Mouse (Mus musculus): ENCODE data around the gene Shisa3. TPM values are rescaled to one million over a fixed set of nuclear protein-coding genes. Genes with fewer than 3 reads are reported as not detected.

Gene Shisa3
- polyA plus RNA-seq (2012; ENCODE audit: insufficient read depth, insufficient read length, low replicate concordance, missing spikeins), result not detected in 2 replicates

- Histone ChIP-seq H3K4me1 (ENCODE audit: control insufficient read depth, insufficient read depth, low read length) (peaks cover 16% of the 10 kb centered on the region), H3K27ac (ENCODE audit: insufficient read depth, low read depth, low read length) (no peak within 1 kb of the TSS), H3K4me3 (ENCODE audit: insufficient read depth, low read depth, low read length) (peak within 1 kb of the TSS; percentile 28)
- TF ChIP-seq CTCF (IDR thresholded peaks at IDR 0.05; ENCODE audit: insufficient read depth, low read depth, low read length) (no peak), POLR2A (IDR thresholded peaks at IDR 0.05; ENCODE audit: insufficient read depth, low read depth, low read length) (no peak)
- WGBS, result under 1% methylated on average over 86 of the region's 86 CpGs
Measured at GRCm38 (mm10) chr5:67607804-67608673, at the start of gene Shisa3. Gene Shisa3 (plus strand): TSS chr5:67607882.

- H3K4me1 ChIP-seq (ENCODE audit: control insufficient read depth, insufficient read depth, low read length), result 0 out of 2 replicates have a peak, but pooled peaks cover 2% of the 10 kb centered on the region
- H3K4me3 ChIP-seq (ENCODE audit: insufficient read depth, low read depth, low read length), result no peak overlapping the region
- H3K27ac ChIP-seq (ENCODE audit: insufficient read depth, low read depth, low read length), result no peak overlapping the region
- no peak for TF ChIP-seq CTCF (IDR thresholded peaks at IDR 0.05; ENCODE audit: insufficient read depth, low read depth, low read length)
- TF ChIP-seq POLR2A (IDR thresholded peaks at IDR 0.05; ENCODE audit: insufficient read depth, low read depth, low read length), result no peak
- WGBS, result 60% methylated on average over 4 of the region's 4 CpGs
Measured at GRCm38 (mm10) chr5:67558644-67559043, 49.0 kb upstream of the Shisa3 start.

GRCm38 (mm10) chr5:67559063-67559462, 48.6 kb upstream of the Shisa3 start:
- Histone ChIP-seq H3K4me1 (ENCODE audit: control insufficient read depth, insufficient read depth, low read length) (0 out of 2 replicates have a peak, but pooled peaks cover 2% of the 10 kb centered on the region), H3K27ac (ENCODE audit: insufficient read depth, low read depth, low read length) (no peak overlapping the region), H3K4me3 (ENCODE audit: insufficient read depth, low read depth, low read length) (no peak overlapping the region)
- TF ChIP-seq POLR2A (IDR thresholded peaks at IDR 0.05; ENCODE audit: insufficient read depth, low read depth, low read length), result no peak
- no peak for TF ChIP-seq CTCF (IDR thresholded peaks at IDR 0.05; ENCODE audit: insufficient read depth, low read depth, low read length)
- WGBS, result 86% methylated on average over 3 of the region's 3 CpGs

GRCm38 (mm10) chr5:67572552-67573155, 35.0 kb upstream of the Shisa3 start:
- TF ChIP-seq CTCF (IDR thresholded peaks at IDR 0.05; ENCODE audit: insufficient read depth, low read depth, low read length) (no peak), POLR2A (IDR thresholded peaks at IDR 0.05; ENCODE audit: insufficient read depth, low read depth, low read length) (no peak)
- whole genome bisulfite sequencing, result 68% methylated on average over 6 of the region's 6 CpGs
- Histone ChIP-seq H3K27ac (ENCODE audit: insufficient read depth, low read depth, low read length) (no peak overlapping the region), H3K4me1 (ENCODE audit: control insufficient read depth, insufficient read depth, low read length) (no peaks in the 10 kb centered on the region), H3K4me3 (ENCODE audit: insufficient read depth, low read depth, low read length) (no peak overlapping the region)

GRCm38 (mm10) chr5:67574039-67574438, 33.6 kb upstream of the Shisa3 start:
- TF ChIP-seq POLR2A (IDR thresholded peaks at IDR 0.05; ENCODE audit: insufficient read depth, low read depth, low read length) (no peak), CTCF (IDR thresholded peaks at IDR 0.05; ENCODE audit: insufficient read depth, low read depth, low read length) (no peak)
- Histone ChIP-seq H3K4me3 (ENCODE audit: insufficient read depth, low read depth, low read length) (no peak overlapping the region), H3K27ac (ENCODE audit: insufficient read depth, low read depth, low read length) (no peak overlapping the region), H3K4me1 (ENCODE audit: control insufficient read depth, insufficient read depth, low read length) (no peaks in the 10 kb centered on the region)
- 91% methylated on average over 9 of the region's 9 CpGs for WGBS

GRCm38 (mm10) chr5:67575705-67576104, 32.0 kb upstream of the Shisa3 start:
- Histone ChIP-seq H3K4me1 (ENCODE audit: control insufficient read depth, insufficient read depth, low read length) (no peaks in the 10 kb centered on the region), H3K27ac (ENCODE audit: insufficient read depth, low read depth, low read length) (no peak overlapping the region), H3K4me3 (ENCODE audit: insufficient read depth, low read depth, low read length) (no peak overlapping the region)
- 96% methylated on average over 2 of the region's 2 CpGs for whole genome bisulfite sequencing
- no peak for TF ChIP-seq POLR2A (IDR thresholded peaks at IDR 0.05; ENCODE audit: insufficient read depth, low read depth, low read length)

GRCm38 (mm10) chr5:67579725-67580633, 27.7 kb upstream of the Shisa3 start:
- Histone ChIP-seq H3K27ac (ENCODE audit: insufficient read depth, low read depth, low read length) (no peak overlapping the region), H3K4me3 (ENCODE audit: insufficient read depth, low read depth, low read length) (no peak overlapping the region), H3K4me1 (ENCODE audit: control insufficient read depth, insufficient read depth, low read length) (no peaks in the 10 kb centered on the region)
- 48% methylated on average over 6 of the region's 6 CpGs for WGBS
- TF ChIP-seq CTCF (IDR thresholded peaks at IDR 0.05; ENCODE audit: insufficient read depth, low read depth, low read length) (no peak), POLR2A (IDR thresholded peaks at IDR 0.05; ENCODE audit: insufficient read depth, low read depth, low read length) (no peak)

GRCm38 (mm10) chr5:67595070-67595469, 12.6 kb upstream of the Shisa3 start:
- WGBS, result 88% methylated on average over 1 of the region's 1 CpGs
- H3K4me1 ChIP-seq (ENCODE audit: control insufficient read depth, insufficient read depth, low read length), result no peaks in the 10 kb centered on the region
- H3K4me3 ChIP-seq (ENCODE audit: insufficient read depth, low read depth, low read length), result no peak overlapping the region
- TF ChIP-seq POLR2A (IDR thresholded peaks at IDR 0.05; ENCODE audit: insufficient read depth, low read depth, low read length) (no peak), CTCF (IDR thresholded peaks at IDR 0.05; ENCODE audit: insufficient read depth, low read depth, low read length) (no peak)
- H3K27ac ChIP-seq (ENCODE audit: insufficient read depth, low read depth, low read length), result no peak overlapping the region

All from olfactory bulb, adult 2 months (tissue).